Mouse (Mus musculus): Measurements from ENCODE around the gene Zfp2. TPM values are rescaled to one million over a fixed set of nuclear protein-coding genes. Genes with fewer than 3 reads are reported as not detected.

Zfp2 gene
- polyA plus RNA-seq (2012; rRNA removed): 21.7 and 23.2 TPM in 2 replicates

DNA sequence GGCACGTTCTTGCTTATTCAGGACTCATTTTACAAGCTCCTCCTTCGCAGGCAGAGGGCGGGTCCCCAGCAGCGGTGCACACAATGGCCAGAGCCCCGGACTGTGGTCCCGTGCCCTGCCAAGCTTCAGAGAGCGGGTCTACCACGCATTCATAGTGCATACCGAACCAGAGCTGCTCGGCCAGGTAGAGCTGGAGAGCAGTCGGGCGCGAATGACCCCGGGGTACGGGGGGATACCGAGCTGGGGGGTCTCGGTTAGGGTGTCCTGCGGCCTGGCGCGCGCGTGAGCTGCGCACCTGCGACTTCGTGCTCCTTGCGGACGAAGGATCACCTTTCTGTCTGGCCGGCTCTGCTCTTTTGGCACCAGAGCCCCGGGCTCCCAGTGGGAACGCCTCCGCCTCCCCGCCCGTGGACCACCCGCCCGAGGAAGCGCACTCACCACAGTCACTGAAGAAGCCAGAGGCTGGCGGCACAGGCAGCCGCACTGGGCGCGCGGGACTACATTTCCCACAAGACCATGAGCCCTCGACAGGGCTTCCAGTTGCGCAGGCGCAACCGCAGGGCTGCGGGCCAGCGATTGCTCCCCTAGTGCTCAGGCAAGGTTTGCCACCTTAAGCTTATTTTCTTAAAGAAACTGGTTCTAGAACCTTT, at the start of gene Zfp2:
Zfp2 (minus strand) TSS at position 495 of the 650 bp plus-strand sequence.

DNA sequence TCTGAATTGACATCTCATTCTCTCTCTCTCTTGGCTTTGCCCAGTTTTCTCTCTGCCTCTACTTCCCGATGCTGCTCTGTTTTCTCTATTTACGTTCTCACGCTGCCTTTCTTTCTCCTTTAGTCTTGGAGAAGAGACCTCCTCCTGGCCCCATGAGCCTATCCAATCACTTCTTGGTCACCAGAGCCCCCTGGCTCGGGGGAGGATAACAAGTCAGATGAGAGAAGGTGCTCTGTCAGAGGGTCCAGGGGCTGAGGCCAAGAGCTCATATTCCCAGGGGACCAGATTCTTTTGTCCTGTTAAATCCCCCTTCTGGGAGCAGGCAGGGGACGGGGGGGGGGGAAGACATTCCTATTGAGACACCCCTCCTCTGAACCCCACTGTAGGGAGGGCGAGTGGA, 37.7 kb upstream of the Zfp2 start, which contains the start of gene Prop1:
Prop1 (minus strand) TSS at position 101 of the 400 bp plus-strand sequence.

DNA sequence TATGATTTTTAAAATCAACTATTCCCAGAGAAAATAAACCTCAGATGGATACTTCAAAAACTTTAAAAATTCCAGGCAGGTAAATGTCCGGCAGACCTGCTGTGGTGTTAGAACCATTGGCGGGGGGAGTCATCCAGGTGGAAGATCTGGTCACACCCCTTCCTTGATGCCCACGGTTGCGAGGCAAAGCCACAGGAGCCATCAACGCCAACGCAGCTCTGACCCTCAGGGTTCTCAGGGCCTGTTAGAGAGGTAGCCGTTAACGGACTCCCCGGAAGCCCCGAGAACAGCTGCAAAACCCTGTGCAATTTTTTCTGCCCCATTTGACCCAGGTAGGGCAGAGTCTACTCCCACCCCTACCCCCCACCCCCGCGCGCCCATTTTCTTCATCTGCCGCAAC, 27.5 kb upstream of the Zfp2 start, which contains the start of gene 4933414I15Rik:
4933414I15Rik (minus strand) TSS at position 260 of the 400 bp plus-strand sequence.

DNA sequence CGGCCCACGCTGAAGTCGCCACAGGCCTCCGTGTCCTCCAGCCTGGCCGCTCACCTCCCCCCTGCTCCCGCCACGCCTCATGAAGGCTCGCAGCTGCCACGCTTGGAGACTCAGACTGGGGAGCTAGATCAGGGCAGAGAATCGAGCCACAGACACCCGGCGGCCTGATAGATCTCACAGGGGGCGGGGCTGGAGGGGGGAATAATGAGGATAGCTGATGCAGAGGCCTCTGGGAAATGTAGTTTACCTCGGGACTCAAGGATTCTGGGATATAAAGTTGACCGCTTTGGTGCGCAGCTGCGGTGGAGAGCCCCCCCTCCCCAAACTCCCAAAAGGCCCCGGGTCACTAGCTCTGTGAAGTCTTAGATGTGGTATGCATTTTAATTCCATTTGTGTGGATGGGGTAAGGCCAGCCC, 15.5 kb upstream of the Zfp2 start, which contains the start of gene Zfp354b:
Zfp354b (minus strand) TSS at position 183 of the 416 bp plus-strand sequence.

DNA sequence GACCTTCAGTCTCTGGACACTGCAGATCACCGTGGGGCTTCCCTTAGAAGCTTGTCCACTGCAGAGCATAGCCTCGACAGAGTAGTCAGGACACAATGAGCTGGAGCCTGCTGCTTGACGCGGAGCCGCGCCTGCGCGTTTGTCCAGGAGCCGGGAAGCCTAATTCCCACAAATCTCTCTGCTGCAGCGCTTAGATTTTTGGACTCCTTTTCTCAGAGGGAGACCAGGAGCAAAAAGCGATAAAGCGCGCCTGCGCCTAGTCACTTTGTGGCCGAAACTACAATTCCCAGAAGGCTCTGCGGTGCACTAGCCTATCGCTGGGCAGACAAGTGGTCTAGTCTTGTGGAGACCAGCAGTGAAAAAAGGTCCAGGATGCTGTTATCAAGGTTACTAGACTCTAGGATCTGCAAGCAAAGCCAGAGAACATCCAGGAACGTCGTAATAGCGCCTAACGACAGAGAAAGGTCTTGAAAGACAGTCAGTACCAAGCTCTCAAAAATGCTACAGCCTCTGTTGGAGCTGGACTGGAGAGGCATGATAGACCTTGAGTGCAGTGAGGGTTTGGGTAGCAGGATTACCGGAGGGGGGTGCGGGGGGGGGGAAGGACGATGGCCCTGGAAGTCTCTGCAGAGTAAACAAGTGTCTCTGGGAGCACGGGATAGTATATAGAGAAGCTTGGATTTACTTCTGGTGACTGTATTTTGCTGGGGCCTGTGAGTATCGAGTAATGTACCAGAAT, 28.4 kb downstream of the Zfp2 start, which contains the start of gene Zfp454:
Zfp454 (minus strand) TSS at position 262 of the 739 bp plus-strand sequence.

DNA sequence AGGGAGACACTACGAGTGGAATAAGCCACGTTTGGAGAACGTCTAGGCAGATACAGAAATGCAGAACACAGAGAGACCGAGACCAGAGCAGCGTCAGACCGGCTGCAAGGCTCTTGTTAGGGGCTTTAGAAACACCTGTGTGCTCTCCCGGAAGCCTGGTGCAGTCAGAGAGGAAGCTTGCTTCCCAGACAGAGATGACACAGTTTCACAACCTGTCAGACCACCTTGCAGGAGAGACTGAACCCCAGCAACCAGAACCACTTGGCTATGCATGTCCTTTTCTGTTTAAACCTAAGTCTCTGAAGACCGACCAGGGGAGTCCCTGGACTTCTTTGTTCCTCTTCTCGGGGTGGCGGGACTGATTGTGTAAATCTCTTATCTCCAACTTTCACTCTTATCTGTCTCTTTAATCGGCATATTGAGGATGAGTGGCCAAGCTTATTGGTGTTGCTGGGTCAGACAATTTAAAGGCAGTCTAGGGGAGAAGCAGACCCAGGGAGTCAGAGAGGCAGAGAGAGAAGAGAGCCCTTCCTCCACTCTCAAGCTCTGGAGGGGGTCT, 65.7 kb downstream of the Zfp2 start, which contains the start of gene Grm6:
Grm6 (plus strand) TSS at position 509 of the 559 bp plus-strand sequence.

Other genes starting within 250 kb of the Zfp2 start
- 30.8 and 37.3 TPM in 2 replicates for gene Zfp354c, start 88.4 kb downstream of the Zfp2 start, polyA plus RNA-seq (2012; rRNA removed)
- gene Zfp879, start 74.6 kb downstream of the Zfp2 start, polyA plus RNA-seq (2012; rRNA removed): 1.3 and 1.5 TPM in 2 replicates
- gene Grm6, start 65.5 kb downstream of the Zfp2 start, polyA plus RNA-seq (2012; rRNA removed): 0.09 and 0.13 TPM in 2 replicates
- 10.3 and 13.2 TPM in 2 replicates for gene Zfp454, start 28.5 kb downstream of the Zfp2 start, polyA plus RNA-seq (2012; rRNA removed)
- 2.3 and 2.4 TPM in 2 replicates for gene Zfp354b, start 15.5 kb upstream of the Zfp2 start, polyA plus RNA-seq (2012; rRNA removed)
- gene 4933414I15Rik, start 27.6 kb upstream of the Zfp2 start, polyA plus RNA-seq (2012; rRNA removed): not detected in 2 replicates
- 0.50 TPM in 1 of 2 replicates, not detected in the other for gene Prop1, start 37.6 kb upstream of the Zfp2 start, polyA plus RNA-seq (2012; rRNA removed)
- not detected in 2 replicates for gene Olfr1378, start 50.4 kb upstream of the Zfp2 start, polyA plus RNA-seq (2012; rRNA removed)
- gene Olfr1377, start 65.8 kb upstream of the Zfp2 start, polyA plus RNA-seq (2012; rRNA removed): not detected in 2 replicates
- gene Olfr51, start 87.4 kb upstream of the Zfp2 start, polyA plus RNA-seq (2012; rRNA removed): not detected in 2 replicates
- gene Olfr54, start 98.1 kb upstream of the Zfp2 start, polyA plus RNA-seq (2012; rRNA removed): not detected in 2 replicates
- not detected in 2 replicates for gene Olfr1375, start 131.9 kb upstream of the Zfp2 start, polyA plus RNA-seq (2012; rRNA removed)
- gene Zfp354a, start 143.1 kb upstream of the Zfp2 start, polyA plus RNA-seq (2012; rRNA removed): 11.5 and 12.7 TPM in 2 replicates

Measured in central nervous system, embryonic 14 days (tissue).